Mouse (Mus musculus) ovary, postnatal 14 days (tissue): ENCODE data around the gene Ddx11.

Experiments
- DNase-seq: peaks from one replicate; pipeline ENCODE4 v3.0.0; 2022; ENCODE audit warnings: low spot score

Ddx11 gene

GRCm38 (mm10) chr17:66123066-66123815 is at the start of gene Ddx11:
Gene Ddx11 (plus strand): TSS chr17:66123520.
- DNase-seq = peak; percentile 94

DNA sequence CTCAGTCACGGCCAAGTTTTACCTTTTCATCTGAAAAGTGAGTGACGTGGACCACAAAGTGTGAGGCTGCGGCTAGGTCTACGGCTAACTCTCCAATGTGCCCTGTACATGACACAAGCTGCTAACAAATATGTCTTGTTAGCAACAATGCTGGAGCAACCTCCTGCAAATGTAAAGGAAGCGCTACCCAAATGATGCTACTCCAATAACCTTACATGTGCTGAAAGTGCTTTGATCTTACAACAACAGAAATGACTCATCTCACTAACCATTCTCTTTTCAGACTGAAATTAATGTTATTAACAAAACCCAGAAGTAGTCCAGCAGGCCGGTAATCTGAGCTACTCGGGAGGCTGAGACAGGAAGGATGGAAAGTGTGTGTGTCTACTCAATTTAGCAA is 49.3 kb upstream of the Ddx11 start:
- DNase-seq = no peak

GRCm38 (mm10) chr17:66075827-66076173 is 47.5 kb upstream of the Ddx11 start:
- no peak for DNase-seq

- DNase-seq = peak; percentile 16
These were observed 47.0 kb upstream of the Ddx11 start for GRCm38 (mm10) chr17:66076174-66076927.

GRCm38 (mm10) chr17:66076934-66077333 is 46.4 kb upstream of the Ddx11 start, which contains the start of gene Ankrd12:
Gene Ankrd12 (minus strand): TSS chr17:66077089.
- DNase-seq = peak; percentile 90

DNA sequence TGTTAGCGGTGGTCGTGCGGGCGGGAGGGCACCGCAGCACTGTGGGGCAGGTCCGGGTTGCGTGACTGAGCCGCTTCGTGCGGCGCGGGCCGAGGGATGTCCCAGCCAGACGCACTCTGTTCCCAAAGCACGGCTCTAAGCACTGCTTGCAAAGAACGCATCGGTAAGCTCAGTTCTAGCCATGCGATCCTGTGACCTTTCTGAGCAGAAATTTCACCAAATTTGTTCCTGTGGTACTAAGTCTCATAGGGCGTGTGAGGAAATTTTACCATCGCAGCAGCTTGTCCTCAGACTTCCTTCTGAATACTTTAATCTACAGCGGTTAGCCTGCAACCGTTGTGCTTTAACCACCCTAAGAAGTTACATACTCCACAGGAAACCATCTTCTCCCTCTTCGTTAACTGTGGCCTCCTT is 45.9 kb upstream of the Ddx11 start:
- DNase-seq = no peak

DNA sequence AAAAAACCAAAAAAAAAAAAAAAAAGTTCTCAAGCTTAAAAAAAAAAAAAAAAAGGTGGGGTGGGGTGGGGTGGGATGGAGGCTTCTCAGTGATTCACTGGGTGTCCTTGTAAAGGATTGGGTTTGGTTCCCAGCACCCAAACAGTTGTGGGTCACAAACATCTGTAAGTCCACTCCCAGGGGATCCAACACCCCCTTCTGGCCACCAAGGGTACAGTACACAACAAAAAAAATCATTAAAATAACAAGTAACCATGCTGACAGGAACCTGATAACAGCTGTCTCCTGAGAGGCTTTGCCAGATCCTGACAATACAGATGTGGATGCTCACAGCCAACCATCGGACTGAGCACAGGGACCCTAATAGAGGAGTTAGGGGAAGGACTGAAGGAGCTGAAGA is 38.8 kb upstream of the Ddx11 start:
- no peak for DNase-seq

DNA sequence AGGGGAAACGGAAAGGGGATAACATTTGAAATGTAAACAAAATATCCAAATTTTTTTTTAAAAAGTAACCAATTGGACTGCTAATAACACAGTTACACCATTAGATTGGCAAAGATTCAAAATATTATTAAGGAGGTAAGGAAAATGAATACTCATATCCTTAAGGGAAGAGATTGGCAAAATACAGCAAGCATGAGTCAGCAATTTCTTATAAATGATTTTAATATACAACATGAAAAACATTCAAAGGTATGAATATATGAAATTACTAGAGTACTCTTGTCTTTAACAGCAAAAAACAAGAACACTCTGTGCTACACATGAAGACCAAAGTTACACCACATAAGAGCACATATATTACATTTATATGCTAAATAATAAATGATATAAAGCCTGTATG is 38.3 kb upstream of the Ddx11 start:
- no peak for DNase-seq

DNA sequence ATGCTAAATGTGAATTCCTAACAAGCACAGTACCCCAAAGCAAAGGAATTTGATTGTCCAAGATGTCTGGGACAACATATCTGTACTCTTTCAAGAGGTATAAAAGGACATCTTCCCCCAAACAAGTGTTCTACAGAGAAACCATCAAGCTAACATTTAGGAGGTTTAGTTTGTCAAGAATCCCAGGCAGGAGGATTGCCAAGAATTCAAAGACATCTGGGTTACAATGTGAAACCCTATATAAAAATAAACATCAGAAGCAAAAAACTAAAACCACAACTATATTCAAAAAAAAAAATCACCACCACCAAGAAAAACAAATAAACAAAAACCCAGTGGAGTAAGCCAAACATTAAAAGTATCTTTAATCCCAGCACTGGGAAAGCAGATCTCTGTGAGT is 33.1 kb upstream of the Ddx11 start:
- no peak for DNase-seq

- no peak for DNase-seq
These were observed 31.9 kb upstream of the Ddx11 start for GRCm38 (mm10) chr17:66091392-66091791.

DNA sequence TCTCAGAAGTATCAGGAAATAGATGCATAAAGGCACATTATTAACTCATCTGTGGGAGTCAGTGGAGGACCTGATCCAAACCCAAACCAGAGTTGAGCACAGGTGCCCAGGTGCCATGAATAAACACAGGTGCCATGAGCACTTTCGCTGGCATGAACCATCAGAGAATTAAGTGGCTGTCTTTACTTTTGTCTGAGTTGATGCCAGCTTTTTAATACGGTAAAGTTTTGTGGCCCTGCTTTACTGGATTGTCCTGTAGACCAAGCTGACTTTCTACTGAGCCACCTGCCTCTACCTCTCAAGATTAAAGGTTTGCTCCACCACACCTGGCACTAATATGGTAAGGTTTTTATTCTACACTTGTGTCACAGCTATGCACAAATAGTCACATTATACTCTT is 31.3 kb upstream of the Ddx11 start:
- DNase-seq = no peak

DNA sequence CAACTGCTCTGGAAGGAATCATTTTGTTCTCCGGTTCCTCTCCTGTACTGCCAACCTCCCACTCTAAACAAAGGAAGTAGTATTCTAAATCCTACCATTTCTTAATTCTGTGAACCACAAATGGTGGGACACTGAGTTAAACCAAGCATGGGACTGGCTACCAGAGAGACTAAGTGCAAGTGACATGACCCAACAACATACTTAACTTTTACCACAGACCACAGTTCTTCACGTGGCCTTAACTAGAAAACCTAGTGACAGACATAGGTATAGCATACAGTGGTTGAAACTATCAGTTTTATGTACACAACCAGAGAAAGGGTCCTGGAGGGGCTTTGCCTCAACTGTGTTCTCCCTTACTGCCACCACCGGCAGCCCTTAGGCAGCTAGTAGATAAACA is 30.7 kb upstream of the Ddx11 start:
- DNase-seq = no peak

GRCm38 (mm10) chr17:66100566-66101379 is 22.5 kb upstream of the Ddx11 start:
- no peak for DNase-seq

GRCm38 (mm10) chr17:66101380-66102330 is 21.7 kb upstream of the Ddx11 start, which contains the start of gene Ndufv2:
Gene Ndufv2 (minus strand): TSS chr17:66101559.
- DNase-seq = peak; percentile 82

- DNase-seq = no peak
These were observed 19.2 kb upstream of the Ddx11 start for GRCm38 (mm10) chr17:66104076-66104475.

DNA sequence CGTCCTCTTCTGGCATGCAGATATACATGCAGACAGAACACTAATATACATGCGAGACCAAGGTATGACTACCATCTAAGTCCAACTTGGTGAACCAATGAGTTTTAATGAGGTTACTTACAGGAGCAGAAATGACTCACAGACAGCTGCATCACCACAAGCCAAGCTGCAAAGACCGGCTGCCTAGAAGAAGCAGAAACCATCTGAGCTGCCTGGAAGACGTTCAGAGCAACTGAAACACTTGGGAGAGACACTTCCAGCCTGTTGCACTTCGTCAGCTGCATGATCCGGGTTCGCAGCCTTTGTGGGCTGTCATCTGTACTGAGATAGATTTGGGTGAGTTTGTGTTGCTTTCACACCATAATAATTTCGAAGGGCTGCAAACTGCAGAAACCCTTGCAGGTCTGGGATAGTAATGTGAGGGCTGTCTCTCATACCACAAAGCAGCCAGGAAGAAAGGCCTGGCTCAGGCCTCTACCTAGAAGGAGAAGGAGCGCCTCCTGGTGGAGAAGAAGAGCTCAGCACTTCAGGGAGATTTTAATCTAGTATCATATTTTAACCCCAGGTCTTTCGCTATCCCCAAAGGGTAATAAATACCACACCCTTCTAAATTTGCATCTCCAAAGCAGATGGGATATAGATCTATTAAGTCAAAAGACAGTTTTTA is 16.6 kb upstream of the Ddx11 start:
- peak; percentile 62 for DNase-seq

GRCm38 (mm10) chr17:66107466-66107865 is 15.9 kb upstream of the Ddx11 start:
- no peak for DNase-seq

DNA sequence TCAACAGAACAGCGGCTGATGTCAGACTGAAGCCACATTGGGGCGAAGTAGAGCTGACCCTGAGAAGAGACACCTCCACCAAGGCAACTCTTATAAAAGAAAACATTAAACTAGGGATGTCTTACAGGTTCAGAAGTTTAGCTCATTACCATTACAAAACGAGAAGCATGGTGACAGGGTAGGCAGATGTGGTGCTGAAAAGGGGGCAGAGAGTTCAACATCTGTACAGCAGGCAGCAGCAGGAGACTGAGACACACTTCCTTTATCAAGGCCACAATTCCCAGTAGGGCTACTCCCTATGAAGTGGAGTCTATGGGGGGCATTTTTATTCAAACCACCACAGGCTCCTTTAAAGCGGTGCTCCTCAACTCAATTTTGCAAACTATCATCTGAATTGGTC is 15.1 kb upstream of the Ddx11 start:
- DNase-seq = no peak

DNA sequence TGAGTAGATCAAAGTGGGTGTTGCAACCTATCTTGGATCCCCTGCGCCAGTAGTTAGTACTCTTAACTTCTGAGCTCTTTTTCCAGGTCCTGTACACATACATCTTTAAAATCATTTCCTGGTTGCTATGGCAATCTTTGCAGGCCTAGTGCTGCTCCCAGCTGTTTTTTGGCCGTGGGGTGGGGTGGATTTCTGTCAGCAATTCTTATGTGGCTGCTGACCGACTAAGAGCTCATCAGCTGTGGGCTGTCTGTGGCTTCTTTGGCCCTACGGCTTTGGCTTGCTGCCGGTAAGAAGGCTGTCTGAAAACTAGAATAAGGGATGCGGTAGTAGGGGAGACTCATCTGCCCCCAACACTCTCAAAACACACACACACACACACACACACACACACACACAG is 12.6 kb upstream of the Ddx11 start:
- no peak for DNase-seq

- DNase-seq = peak; percentile 74
These were observed 11.8 kb upstream of the Ddx11 start, which contains the start of gene Washc1 for GRCm38 (mm10) chr17:66111402-66111959. Gene Washc1 (plus strand): TSS chr17:66111545.
